In the genomic region with DNA sequence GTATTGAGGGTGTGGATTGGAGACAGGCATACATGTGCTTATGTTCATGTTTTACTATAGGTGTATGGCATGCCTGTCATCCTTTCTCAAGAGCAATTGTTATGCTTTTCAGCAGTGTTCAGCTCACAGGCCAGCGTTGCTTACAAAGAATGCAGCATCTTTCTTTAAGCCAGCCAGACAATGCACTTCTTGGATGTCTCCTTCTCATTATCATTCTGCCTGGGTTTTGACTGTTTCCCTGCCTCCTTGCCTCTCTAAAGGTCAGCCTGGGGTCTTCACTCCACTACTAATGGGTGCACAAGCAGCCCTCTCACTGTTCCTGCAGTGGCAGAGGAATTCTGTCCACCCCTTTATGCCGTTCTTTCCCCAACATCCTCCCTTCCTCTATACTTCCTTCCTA, we compare ENCODE assay signal across 18 mouse cellular contexts.
DNase-seq lines count a peak whose midpoint lies in the region; ATAC-seq lines count a peak whose summit lies in the region.
"Had no signal": no experiment of that assay in that cellular context is flagged by ENCODE, and none has a peak within 500 bp of the region (broad histone marks: within the 10 kb centered on the region; RNA-seq: fewer than 3 reads in every experiment).

No protein-coding gene starts in this region.

- H3K4me3 ChIP-seq in hindbrain, embryonic 13.5 days = no peak overlapping the region
- no peak overlapping the region for H3K4me3 ChIP-seq in midbrain, embryonic 14.5 days (replicated peaks; ENCODE audit: low read depth, low read length)
- no peak overlapping the region for H3K4me3 ChIP-seq in embryonic facial prominence, embryonic 10.5 days
- H3K4me3 ChIP-seq: heart, embryonic 10.5 days; intestine, embryonic 15.5 days; megakaryocyte, embryonic 14.5 days had no signal

- ATAC-seq in hindbrain, embryonic 13.5 days (ENCODE audit: low FRiP score) = peak; percentile 50
- ATAC-seq in midbrain, embryonic 14.5 days (ENCODE audit: low FRiP score, low TSS enrichment) = peak; percentile 57; the same call in 1 of the 2 replicates
- ATAC-seq: activated CD4-positive, CD25-positive, alpha-beta regulatory T cell, adult 4 months; intestine, embryonic 15.5 days had no signal

- H3K27me3 ChIP-seq in hindbrain, embryonic 13.5 days = no peaks in the 10 kb centered on the region
- no peaks in the 10 kb centered on the region for H3K27me3 ChIP-seq in midbrain, embryonic 14.5 days (ENCODE audit: control insufficient read depth, insufficient read depth, low read length)
- H3K27me3 ChIP-seq in embryonic facial prominence, embryonic 10.5 days (replicated peaks; ENCODE audit: low read depth, poor library complexity, severe bottlenecking) = no peaks in the 10 kb centered on the region
- H3K27me3 ChIP-seq: intestine, embryonic 15.5 days; megakaryocyte, embryonic 14.5 days had no signal

- peaks cover 10% of the 10 kb centered on the region for H3K4me1 ChIP-seq in hindbrain, embryonic 13.5 days (replicated peaks)
- H3K4me1 ChIP-seq in midbrain, embryonic 14.5 days (ENCODE audit: control insufficient read depth, insufficient read depth, low read length) = peaks cover 12% of the 10 kb centered on the region
- peaks cover 10% of the 10 kb centered on the region for H3K4me1 ChIP-seq in embryonic facial prominence, embryonic 10.5 days
- H3K4me1 ChIP-seq: heart, embryonic 10.5 days; intestine, embryonic 15.5 days; megakaryocyte, embryonic 14.5 days had no signal

- H3K36me3 ChIP-seq in hindbrain, embryonic 13.5 days = no peaks in the 10 kb centered on the region
- H3K36me3 ChIP-seq in midbrain, embryonic 14.5 days (ENCODE audit: control insufficient read depth, insufficient read depth, low read length) = no peaks in the 10 kb centered on the region
- H3K36me3 ChIP-seq in embryonic facial prominence, embryonic 10.5 days (replicated peaks) = no peaks in the 10 kb centered on the region
- H3K36me3 ChIP-seq: heart, embryonic 10.5 days; intestine, embryonic 15.5 days had no signal

- no peaks in the 10 kb centered on the region for H3K9me3 ChIP-seq in hindbrain, embryonic 13.5 days
- no peaks in the 10 kb centered on the region for H3K9me3 ChIP-seq in midbrain, embryonic 14.5 days (ENCODE audit: control insufficient read depth, low read length)
- H3K9me3 ChIP-seq in embryonic facial prominence, embryonic 10.5 days = no peaks in the 10 kb centered on the region
- H3K9me3 ChIP-seq: heart, embryonic 10.5 days; intestine, embryonic 15.5 days; megakaryocyte, embryonic 14.5 days had no signal

- peak overlapping the region; percentile 66 for H3K27ac ChIP-seq in hindbrain, embryonic 13.5 days
- H3K27ac ChIP-seq in midbrain, embryonic 14.5 days (replicated peaks; ENCODE audit: low read depth, low read length) = peak overlapping the region; percentile 80
- no peak overlapping the region for H3K27ac ChIP-seq in embryonic facial prominence, embryonic 10.5 days (replicated peaks)
- H3K27ac ChIP-seq: heart, embryonic 10.5 days; intestine, embryonic 15.5 days; kidney, postnatal 0 days had no signal

- peak overlapping the region; percentile 44; the same call in 1 of the 2 replicates for H3K9ac ChIP-seq in hindbrain, embryonic 13.5 days
- H3K9ac ChIP-seq in midbrain, embryonic 14.5 days (replicated peaks; ENCODE audit: low read length) = no peak overlapping the region
- H3K9ac ChIP-seq: intestine, embryonic 15.5 days; lung, embryonic 14.5 days had no signal

- DNase-seq in retina, postnatal 1 day = peak; percentile 15
- no peak for DNase-seq in retina, embryonic 14.5 days (ENCODE audit: low spot score)
- peak; percentile 48 for DNase-seq in midbrain, embryonic 14.5 days
- no peak for DNase-seq in B cell, adult 2 months
- no peak for DNase-seq in embryonic facial prominence, embryonic 10.5 days (ENCODE audit: low spot score)
- DNase-seq in gastrocnemius, postnatal 25 days = no peak
- no peak for DNase-seq in cerebellum, adult 9-11 months
- DNase-seq: cerebellum, postnatal 14 days; gastrocnemius, postnatal 10 days; liver; lung, embryonic 14.5 days; right cerebral cortex, postnatal 14 days had no signal

- WGBS in hindbrain, embryonic 13.5 days = 10% methylated on average over 2 of the region's 2 CpGs
- WGBS in midbrain, embryonic 14.5 days = 1% methylated on average over 2 of the region's 2 CpGs
- 33% methylated on average over 2 of the region's 2 CpGs for WGBS in embryonic facial prominence, embryonic 10.5 days

- no peak overlapping the region for H3K4me2 ChIP-seq in hindbrain, embryonic 13.5 days
- peak overlapping the region; percentile 19 for H3K4me2 ChIP-seq in midbrain, embryonic 14.5 days (ENCODE audit: low read length)
- H3K4me2 ChIP-seq: intestine, embryonic 15.5 days; lung, embryonic 14.5 days had no signal

Comparison
In these comparisons a context has a peak if more than half of its experiments do, and no peak if none do; other contexts are left out.
1. DNase-seq: peak in retina, postnatal 1 day (single experiment) and midbrain, embryonic 14.5 days (single experiment); none in retina, embryonic 14.5 days (single experiment), B cell, adult 2 months (0 of 2), embryonic facial prominence, embryonic 10.5 days (single experiment), gastrocnemius, postnatal 25 days (single experiment) and cerebellum, adult 9-11 months (single experiment).